Mouse (Mus musculus) stomach, embryonic 15.5 days (tissue): Measurements from ENCODE around the gene Mroh3. TPM values are rescaled to one million over a fixed set of nuclear protein-coding genes. Genes with fewer than 3 reads are reported as not detected.
A peak's percentile ranks its signal among the peaks of the same experiment; 100 is the strongest.

Experiments used
- ATAC-seq: fragments of 200-750 bp; cut with Nextera tagmentation; 2 replicates; pipeline ENCODE4 v1.8.0; 2017; ENCODE audit warnings: low read depth, moderate number of reproducible peaks, moderate TSS enrichment; ENCODE audit not compliant: insufficient read depth, low FRiP score
- H3K27ac ChIP-seq: fragments of 300-500 bp; sonication (generic); 2 replicates; pipeline ENCODE4 v1.5.1; 2015; ENCODE audit warnings: mild to moderate bottlenecking, inconsistent platforms
- H3K27me3 ChIP-seq: fragments of 300-500 bp; sonication (generic); replicated peaks from 2 replicates; pipeline ENCODE4 v1.6.1; 2015; ENCODE audit warnings: inconsistent platforms
- H3K36me3 ChIP-seq: fragments of 300-500 bp; sonication (generic); 2 replicates; pipeline ENCODE4 v1.6.1; 2015; ENCODE audit warnings: inconsistent platforms
- H3K4me1 ChIP-seq: fragments of 300-500 bp; sonication (generic); 2 replicates; pipeline ENCODE4 v1.6.1; 2015; ENCODE audit warnings: inconsistent platforms
- H3K4me2 ChIP-seq: fragments of 300-500 bp; sonication (generic); 2 replicates; pipeline ENCODE4 v1.6.1; 2015; ENCODE audit warnings: mild to moderate bottlenecking, inconsistent platforms
- H3K4me3 ChIP-seq: fragments of 300-500 bp; sonication (generic); replicated peaks from 2 replicates; pipeline ENCODE4 v1.5.1; 2015; ENCODE audit warnings: inconsistent platforms
- H3K9ac ChIP-seq: fragments of 300-500 bp; sonication (generic); 2 replicates; pipeline ENCODE4 v1.6.1; 2015; ENCODE audit warnings: inconsistent platforms
- H3K9me3 ChIP-seq: fragments of 300-500 bp; sonication (generic); 2 replicates; pipeline ENCODE4 v1.6.1; 2016; ENCODE audit warnings: inconsistent platforms
- WGBS: fragments of 180-500 bp; shearing (Covaris S2); methylation state at CpG from one replicate; pipeline ENCODE4 v1.1.7; 2015; 5-methylcytosine and 5-hydroxymethylcytosine counted together
- polyA plus RNA-seq: library from polyadenylated mRNA; unstranded; fragments of >200 nt; fragmentation: Nextera tagmentation; extraction: Ambion mirVana; gene quantifications from 2 replicates; pipeline ENCODE4 v1.2.1, GENCODE M21; 2015

Gene Mroh3
- polyA plus RNA-seq, 1 experiment from 2014 or later, result 0.73 TPM

DNA sequence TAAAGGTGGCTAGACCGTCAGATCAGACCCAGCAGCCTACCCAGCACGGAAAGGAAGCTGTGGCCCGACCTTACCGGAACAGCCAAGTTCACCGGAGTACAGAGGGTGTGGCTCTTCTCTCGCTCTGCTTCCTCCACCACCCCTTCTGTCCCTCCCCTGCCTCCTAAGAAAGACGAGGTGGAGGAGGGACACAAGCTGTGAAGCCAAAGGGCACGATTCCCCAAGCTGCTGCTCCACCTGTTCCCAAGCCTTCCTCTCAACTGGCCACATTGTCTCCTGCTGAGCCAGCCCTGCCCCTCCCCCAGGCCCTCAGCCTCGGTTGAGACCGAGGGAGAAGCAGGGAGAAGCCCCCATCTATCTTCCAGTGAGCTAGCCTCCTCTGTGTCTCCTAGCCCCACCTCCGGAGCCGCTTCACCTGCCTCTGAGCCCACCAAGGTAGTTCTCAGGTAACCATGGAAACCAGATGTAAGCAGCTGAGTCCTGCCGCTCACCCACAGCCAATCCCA, 38.5 kb downstream of the Mroh3 start:
- Histone ChIP-seq H3K36me3 (peaks cover 6% of the 10 kb centered on the region; the same call in 1 of the 2 replicates), H3K27ac (peak overlapping the region; percentile 70), H3K27me3 (no peaks in the 10 kb centered on the region), H3K9ac (no peak overlapping the region), H3K9me3 (no peaks in the 10 kb centered on the region), H3K4me3 (no peak overlapping the region), H3K4me1 (peaks cover 35% of the 10 kb centered on the region), H3K4me2 (peak overlapping the region; percentile 37)
- ATAC-seq, result peak; percentile 51
- 20% methylated on average over 13 of the region's 13 CpGs for WGBS

- no peak for ATAC-seq
- WGBS, result 70% methylated on average over 12 of the region's 12 CpGs
- Histone ChIP-seq H3K4me2 (no peak overlapping the region), H3K9ac (no peak overlapping the region), H3K9me3 (no peaks in the 10 kb centered on the region), H3K4me1 (peaks cover 30% of the 10 kb centered on the region), H3K27ac (no peak overlapping the region), H3K4me3 (no peak overlapping the region), H3K36me3 (peaks cover 6% of the 10 kb centered on the region; the same call in 1 of the 2 replicates), H3K27me3 (no peaks in the 10 kb centered on the region)
These were observed 39.9 kb downstream of the Mroh3 start for GRCm38 (mm10) chr1:136172696-136173095.

DNA sequence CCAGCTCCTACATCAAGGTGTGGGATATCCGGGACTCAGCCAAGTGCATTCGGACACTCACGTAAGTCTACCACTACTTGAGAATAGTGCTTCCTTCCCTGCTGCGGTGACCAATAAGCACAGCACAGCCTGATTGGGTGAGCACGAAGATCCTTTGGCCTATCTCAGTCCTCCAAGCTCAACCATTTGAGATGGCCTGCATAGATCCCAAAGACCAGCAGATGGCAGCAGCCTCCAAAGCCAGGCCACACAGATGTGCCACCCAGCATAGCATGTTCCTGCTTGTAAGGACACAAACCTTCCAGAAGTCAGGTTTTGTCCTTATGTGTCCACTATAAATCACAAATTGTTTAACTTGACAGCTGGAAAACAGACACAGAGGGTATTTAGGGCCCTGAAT, 42.5 kb downstream of the Mroh3 start:
- Histone ChIP-seq H3K9ac (no peak overlapping the region), H3K36me3 (no peaks in the 10 kb centered on the region), H3K4me2 (peak overlapping the region; percentile 33; the same call in 1 of the 2 replicates), H3K9me3 (no peaks in the 10 kb centered on the region), H3K27ac (no peak overlapping the region), H3K4me3 (no peak overlapping the region), H3K4me1 (peaks cover 22% of the 10 kb centered on the region), H3K27me3 (no peaks in the 10 kb centered on the region)
- WGBS, result 9% methylated on average over 5 of the region's 5 CpGs
- ATAC-seq, result peak; percentile 36; the same call in 1 of the 2 replicates

- no peak for ATAC-seq
- no peak overlapping the region for H3K9ac ChIP-seq
- H3K27ac ChIP-seq, result no peak overlapping the region
- H3K27me3 ChIP-seq, result no peaks in the 10 kb centered on the region
- no peaks in the 10 kb centered on the region for H3K9me3 ChIP-seq
- 63% methylated on average over 8 of the region's 8 CpGs for WGBS
- 0 out of 2 replicates have a peak, but pooled peaks cover under 1% of the 10 kb centered on the region for H3K4me1 ChIP-seq
- no peaks in the 10 kb centered on the region for H3K36me3 ChIP-seq
- H3K4me3 ChIP-seq, result no peak overlapping the region
- H3K4me2 ChIP-seq, result no peak overlapping the region
These were observed 45.0 kb downstream of the Mroh3 start for GRCm38 (mm10) chr1:136167657-136168056.

DNA sequence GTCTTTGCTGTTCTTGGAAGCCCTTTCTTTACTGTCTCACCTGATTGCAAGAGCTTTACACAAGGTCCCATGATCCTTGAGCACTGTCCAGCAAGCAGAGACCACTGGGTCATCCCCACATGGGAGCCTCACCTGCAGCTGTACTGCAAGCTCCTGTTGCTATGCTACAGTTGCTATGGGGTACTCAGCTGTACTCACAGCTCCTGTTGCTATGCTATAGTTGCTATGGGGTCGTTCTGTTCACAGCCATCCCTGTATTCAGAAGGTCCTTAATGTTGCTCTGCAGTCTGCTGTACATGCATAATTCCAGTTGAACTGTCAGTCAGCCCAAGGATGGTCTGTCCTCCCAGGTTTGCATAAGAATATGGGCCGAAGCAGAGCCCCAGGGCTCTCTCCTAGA, 47.2 kb downstream of the Mroh3 start:
- Histone ChIP-seq H3K27ac (no peak overlapping the region), H3K9ac (no peak overlapping the region), H3K4me1 (no peaks in the 10 kb centered on the region), H3K9me3 (no peaks in the 10 kb centered on the region), H3K4me3 (no peak overlapping the region), H3K27me3 (no peaks in the 10 kb centered on the region), H3K4me2 (no peak overlapping the region), H3K36me3 (no peaks in the 10 kb centered on the region)
- WGBS, result 70% methylated on average over 2 of the region's 2 CpGs
- no peak for ATAC-seq

DNA sequence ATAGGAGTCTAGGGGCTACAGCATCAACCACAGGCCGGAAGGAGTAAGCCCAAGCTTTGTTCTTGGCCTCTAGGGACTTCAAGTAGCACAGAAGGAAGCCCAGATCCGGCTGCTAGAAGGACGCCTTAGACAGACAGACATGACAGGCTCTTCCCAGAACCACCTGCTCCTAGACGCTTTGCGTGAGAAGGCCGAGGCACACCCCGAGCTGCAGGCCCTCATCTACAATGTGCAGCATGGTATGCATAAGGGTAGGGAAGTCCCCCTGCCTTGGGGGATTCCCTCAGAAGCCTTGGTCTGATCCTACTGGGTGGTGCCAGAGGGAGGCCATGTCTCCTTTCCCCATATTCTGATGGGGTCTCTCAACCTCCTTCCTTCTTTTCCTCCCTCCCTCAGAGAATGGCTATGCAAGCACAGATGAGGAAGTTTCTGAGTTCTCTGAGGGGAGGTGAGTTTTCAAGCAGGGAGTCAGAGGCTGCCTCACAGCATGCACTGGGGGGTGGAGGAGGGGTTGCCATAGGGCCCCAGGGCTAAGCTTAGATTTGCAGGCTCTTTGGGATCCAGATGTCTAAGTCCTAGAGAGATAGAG, 51.2 kb downstream of the Mroh3 start:
- no peak overlapping the region for H3K4me2 ChIP-seq
- H3K27me3 ChIP-seq, result no peaks in the 10 kb centered on the region
- no peak overlapping the region for H3K9ac ChIP-seq
- ATAC-seq, result no peak
- H3K4me1 ChIP-seq, result no peaks in the 10 kb centered on the region
- 94% methylated on average over 7 of the region's 7 CpGs for WGBS
- no peak overlapping the region for H3K27ac ChIP-seq
- H3K36me3 ChIP-seq, result no peaks in the 10 kb centered on the region
- H3K4me3 ChIP-seq, result no peak overlapping the region
- H3K9me3 ChIP-seq, result no peaks in the 10 kb centered on the region

DNA sequence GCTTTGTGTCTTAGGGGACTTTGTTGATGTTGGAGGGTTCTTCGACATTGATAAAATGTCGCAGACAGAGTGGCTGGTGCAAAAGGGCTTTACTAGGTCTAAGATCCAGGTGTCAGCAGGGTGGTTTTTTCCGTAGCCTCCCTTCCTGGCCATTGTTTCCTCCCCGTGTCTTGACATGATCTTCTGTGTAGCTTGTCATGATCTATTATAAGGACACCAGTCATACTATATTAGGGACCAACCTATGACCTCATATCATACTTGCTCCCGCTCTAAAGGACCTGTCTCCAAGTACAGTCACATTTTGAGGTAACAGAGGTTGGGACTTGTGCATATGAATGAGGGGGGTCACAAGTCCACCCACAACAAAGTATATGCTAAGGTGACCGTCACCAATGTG, 51.7 kb downstream of the Mroh3 start:
- Histone ChIP-seq H3K4me2 (no peak overlapping the region), H3K4me3 (no peak overlapping the region), H3K9ac (no peak overlapping the region), H3K27ac (no peak overlapping the region), H3K27me3 (no peaks in the 10 kb centered on the region), H3K9me3 (no peaks in the 10 kb centered on the region), H3K4me1 (no peaks in the 10 kb centered on the region), H3K36me3 (no peaks in the 10 kb centered on the region)
- no peak for ATAC-seq
- 76% methylated on average over 6 of the region's 6 CpGs for WGBS

GRCm38 (mm10) chr1:136160297-136160696, 52.3 kb downstream of the Mroh3 start:
- WGBS, result 87% methylated on average over 12 of the region's 12 CpGs
- no peak for ATAC-seq

GRCm38 (mm10) chr1:136159830-136160229, 52.8 kb downstream of the Mroh3 start:
- Histone ChIP-seq H3K9ac (no peak overlapping the region), H3K4me2 (no peak overlapping the region), H3K4me1 (no peaks in the 10 kb centered on the region), H3K4me3 (no peak overlapping the region), H3K9me3 (no peaks in the 10 kb centered on the region), H3K27ac (no peak overlapping the region), H3K27me3 (no peaks in the 10 kb centered on the region), H3K36me3 (no peaks in the 10 kb centered on the region)
- ATAC-seq, result no peak
- 53% methylated on average over 12 of the region's 12 CpGs for WGBS

More at GRCm38 (mm10) chr1:136160297-136160696, 52.3 kb downstream of the Mroh3 start:
- Histone ChIP-seq H3K27ac (no peak overlapping the region), H3K9ac (no peak overlapping the region), H3K27me3 (no peaks in the 10 kb centered on the region), H3K36me3 (no peaks in the 10 kb centered on the region), H3K9me3 (no peaks in the 10 kb centered on the region), H3K4me3 (no peak overlapping the region), H3K4me1 (no peaks in the 10 kb centered on the region), H3K4me2 (no peak overlapping the region)

- no peak for ATAC-seq
- WGBS, result 85% methylated on average over 4 of the region's 4 CpGs
These were observed 55.7 kb downstream of the Mroh3 start for GRCm38 (mm10) chr1:136156951-136157350.

GRCm38 (mm10) chr1:136156304-136156703, 56.3 kb downstream of the Mroh3 start:
- Histone ChIP-seq H3K36me3 (no peaks in the 10 kb centered on the region), H3K27me3 (no peaks in the 10 kb centered on the region), H3K27ac (no peak overlapping the region), H3K4me3 (no peak overlapping the region), H3K9me3 (no peaks in the 10 kb centered on the region), H3K9ac (no peak overlapping the region), H3K4me2 (no peak overlapping the region), H3K4me1 (no peaks in the 10 kb centered on the region)
- 93% methylated on average over 4 of the region's 4 CpGs for WGBS
- ATAC-seq, result no peak

More at GRCm38 (mm10) chr1:136156951-136157350, 55.7 kb downstream of the Mroh3 start:
- Histone ChIP-seq H3K9ac (no peak overlapping the region), H3K4me2 (no peak overlapping the region), H3K9me3 (no peaks in the 10 kb centered on the region), H3K27me3 (no peaks in the 10 kb centered on the region), H3K4me1 (no peaks in the 10 kb centered on the region), H3K4me3 (no peak overlapping the region), H3K27ac (no peak overlapping the region), H3K36me3 (no peaks in the 10 kb centered on the region)

- H3K4me3 ChIP-seq, result no peak overlapping the region
- H3K36me3 ChIP-seq, result peaks cover 12% of the 10 kb centered on the region; the same call in 1 of the 2 replicates
- no peak for ATAC-seq
- H3K4me2 ChIP-seq, result no peak overlapping the region
- no peaks in the 10 kb centered on the region for H3K27me3 ChIP-seq
- H3K9ac ChIP-seq, result no peak overlapping the region
- 70% methylated on average over 8 of the region's 8 CpGs for WGBS
- no peaks in the 10 kb centered on the region for H3K9me3 ChIP-seq
- H3K4me1 ChIP-seq, result no peaks in the 10 kb centered on the region
- no peak overlapping the region for H3K27ac ChIP-seq
These were observed 61.3 kb downstream of the Mroh3 start for GRCm38 (mm10) chr1:136151371-136151770.
